Mouse (Mus musculus): Measurements from ENCODE around the gene Arid5b. TPM values are rescaled to one million over a fixed set of nuclear protein-coding genes. Genes with fewer than 3 reads are reported as not detected.
A peak's percentile ranks its signal among the peaks of the same experiment; 100 is the strongest.

Gene Arid5b
- total RNA-seq, 2 experiments from 2014 or later: 10.0 to 22.5 TPM

DNA sequence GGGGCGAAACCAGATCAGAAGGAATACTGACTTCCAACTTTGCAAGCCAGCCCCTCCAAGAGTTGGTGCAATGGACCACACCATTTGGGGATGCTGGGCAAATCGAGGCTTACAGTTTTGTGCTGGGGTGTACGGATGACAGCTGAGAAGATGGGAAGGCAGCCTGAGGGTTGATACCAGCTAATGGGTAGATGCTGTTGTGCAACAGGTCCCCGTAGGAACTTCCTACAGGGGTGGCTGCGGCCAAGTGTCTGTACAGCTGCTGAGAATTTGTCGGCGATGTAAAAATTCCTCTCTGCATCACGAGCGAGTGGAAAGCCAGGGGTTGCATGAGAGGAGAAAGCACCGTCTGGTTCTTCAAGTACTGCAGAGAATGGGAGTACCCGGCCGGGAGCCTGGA, 182.1 kb downstream of the Arid5b start:
- ATAC-seq (replicated peaks; ENCODE audit: poor library complexity): 0 out of 2 replicates have a peak, but pooled peaks have one; percentile 27

- ATAC-seq (replicated peaks; ENCODE audit: poor library complexity): no peak
These were observed 183.4 kb downstream of the Arid5b start for GRCm38 (mm10) chr10:68095136-68095535.

DNA sequence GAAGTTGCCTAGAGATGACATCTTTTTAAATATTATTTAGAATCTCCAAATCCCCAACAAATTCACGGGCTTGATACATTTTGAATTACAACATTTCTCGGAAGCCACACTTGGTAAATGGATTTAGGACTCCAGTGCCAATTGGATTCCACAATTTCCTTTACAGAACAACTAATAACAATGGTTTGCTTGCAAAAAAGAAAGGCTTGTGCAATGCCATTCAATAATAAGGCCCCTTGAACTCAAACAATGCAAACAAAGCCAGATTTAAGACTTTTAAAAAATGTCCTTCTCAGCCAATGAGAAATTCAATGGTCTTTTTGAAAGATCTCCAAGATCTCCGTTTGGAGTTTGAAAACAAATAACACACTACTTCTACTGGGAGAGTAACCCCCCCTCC, 185.0 kb downstream of the Arid5b start:
- ATAC-seq (replicated peaks; ENCODE audit: poor library complexity): no peak

GRCm38 (mm10) chr10:68091840-68092239, 186.7 kb downstream of the Arid5b start:
- ATAC-seq (replicated peaks; ENCODE audit: poor library complexity): peak; percentile 45

DNA sequence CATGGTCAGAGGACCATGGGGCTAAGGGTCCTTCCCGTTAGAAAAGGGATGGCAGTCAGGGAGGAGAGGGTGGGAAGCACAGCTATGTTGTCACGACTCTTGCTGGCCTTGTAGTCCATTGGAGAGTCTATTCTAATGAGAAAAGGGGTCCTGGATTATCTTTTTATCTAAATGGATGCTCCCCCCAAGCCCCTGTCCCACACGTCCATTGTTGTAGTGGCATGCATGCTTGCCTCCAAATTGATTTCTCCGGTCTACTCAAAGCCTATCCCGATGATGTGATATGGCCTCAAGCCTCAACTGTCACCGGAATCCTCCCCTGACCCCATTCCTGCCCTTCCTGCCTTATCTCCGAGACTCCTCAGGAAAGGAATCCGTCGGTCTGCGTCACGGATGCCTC, 187.5 kb downstream of the Arid5b start:
- no peak for ATAC-seq (replicated peaks; ENCODE audit: poor library complexity)

DNA sequence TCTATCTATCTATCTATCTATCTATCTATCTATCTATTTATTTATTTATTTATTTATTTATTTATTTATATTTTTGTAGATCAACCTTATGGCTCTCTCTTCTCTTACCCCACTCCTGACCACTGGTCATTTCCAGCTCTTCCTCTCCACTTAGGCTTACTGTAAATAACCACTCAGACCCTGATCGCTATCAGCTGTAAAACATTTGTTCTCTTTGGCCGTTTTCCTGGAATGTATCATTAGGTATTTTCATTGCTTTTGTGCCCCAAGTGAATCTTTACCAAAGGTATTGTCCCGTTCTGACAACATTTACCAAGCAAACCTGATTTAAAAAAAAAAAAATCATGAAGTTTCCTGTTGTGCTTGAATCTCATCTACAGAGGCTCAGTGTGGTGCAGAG, 188.0 kb downstream of the Arid5b start:
- ATAC-seq (replicated peaks; ENCODE audit: poor library complexity): no peak

- ATAC-seq (replicated peaks; ENCODE audit: poor library complexity): no peak
These were observed 188.4 kb downstream of the Arid5b start for GRCm38 (mm10) chr10:68090197-68090535.

DNA sequence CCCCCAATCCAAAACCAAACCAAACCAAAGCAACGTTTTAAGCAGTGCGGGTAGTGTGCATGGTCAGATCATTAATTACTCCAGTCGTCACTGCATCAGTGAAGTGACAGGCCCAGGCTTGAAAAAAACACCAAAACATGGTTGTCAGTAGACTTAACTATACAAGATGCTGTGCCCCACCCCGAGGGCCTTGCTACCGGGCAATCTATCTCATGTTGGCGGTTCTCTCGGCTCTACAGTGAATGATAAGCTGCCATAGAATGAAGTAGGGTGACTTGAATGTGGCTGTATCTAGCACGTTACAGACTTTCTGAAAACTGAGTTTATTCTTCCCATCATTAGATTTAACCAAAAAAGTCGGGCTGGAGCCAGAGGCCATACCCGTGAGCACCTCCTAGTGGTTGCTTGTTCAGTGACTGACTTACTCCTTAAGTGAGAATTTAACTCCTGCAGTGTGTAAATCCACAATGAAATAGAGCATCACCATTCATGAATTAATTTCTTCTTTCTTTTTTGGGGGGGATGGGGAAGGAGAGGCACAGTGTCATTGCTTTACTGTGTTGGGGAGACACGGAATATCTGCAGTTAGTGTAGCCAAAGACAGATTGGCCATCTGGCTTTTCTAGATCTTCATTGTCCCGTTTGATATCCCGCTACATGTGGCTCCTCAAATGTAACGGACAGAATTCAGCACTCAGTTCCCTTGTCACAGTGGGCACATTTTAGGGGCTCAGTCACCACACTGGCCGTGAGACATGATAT, 188.9 kb downstream of the Arid5b start:
- peak; percentile 76 for ATAC-seq (replicated peaks; ENCODE audit: poor library complexity)

GRCm38 (mm10) chr10:68087722-68088121, 190.8 kb downstream of the Arid5b start:
- no peak for ATAC-seq (replicated peaks; ENCODE audit: poor library complexity)

DNA sequence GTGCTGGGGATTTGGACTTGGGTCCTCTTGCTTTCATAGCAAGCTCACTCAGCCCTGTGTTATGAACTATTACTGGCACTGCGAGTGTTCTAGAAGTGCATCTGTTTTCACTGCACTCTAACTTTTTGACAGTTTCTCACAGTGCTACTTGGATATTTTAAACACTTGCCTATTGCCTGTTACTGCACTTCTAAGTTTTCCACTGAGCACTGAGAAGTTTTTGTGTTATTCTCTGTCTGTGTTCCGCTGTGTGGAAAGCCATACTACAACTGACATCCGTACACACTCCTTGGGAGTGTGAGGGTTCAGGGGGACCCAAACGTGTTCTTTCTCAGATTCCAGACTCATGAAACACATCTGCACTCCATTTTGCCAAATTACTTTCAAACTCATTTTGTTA, 191.6 kb downstream of the Arid5b start:
- ATAC-seq (replicated peaks; ENCODE audit: poor library complexity): no peak

DNA sequence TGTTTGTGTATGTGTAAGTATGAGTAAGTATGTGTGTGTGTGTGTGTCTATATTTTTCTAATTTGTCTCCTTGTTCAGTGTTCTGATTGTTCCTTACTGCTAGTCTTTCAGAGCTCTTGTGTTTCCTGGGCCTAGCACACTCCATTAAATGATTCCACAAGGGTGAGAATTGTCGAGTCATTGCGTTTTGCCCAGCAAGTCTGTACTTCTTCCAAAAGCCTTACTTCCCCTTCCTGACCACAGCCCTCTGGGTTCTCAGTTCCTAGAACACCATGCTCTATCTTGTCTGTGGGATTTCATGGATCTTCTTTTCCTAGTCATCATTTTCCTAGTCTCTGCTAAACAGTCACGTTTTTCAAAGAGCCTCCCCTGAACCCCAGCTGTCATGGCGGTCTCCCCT, 193.0 kb downstream of the Arid5b start:
- ATAC-seq (replicated peaks; ENCODE audit: poor library complexity): peak; percentile 90

DNA sequence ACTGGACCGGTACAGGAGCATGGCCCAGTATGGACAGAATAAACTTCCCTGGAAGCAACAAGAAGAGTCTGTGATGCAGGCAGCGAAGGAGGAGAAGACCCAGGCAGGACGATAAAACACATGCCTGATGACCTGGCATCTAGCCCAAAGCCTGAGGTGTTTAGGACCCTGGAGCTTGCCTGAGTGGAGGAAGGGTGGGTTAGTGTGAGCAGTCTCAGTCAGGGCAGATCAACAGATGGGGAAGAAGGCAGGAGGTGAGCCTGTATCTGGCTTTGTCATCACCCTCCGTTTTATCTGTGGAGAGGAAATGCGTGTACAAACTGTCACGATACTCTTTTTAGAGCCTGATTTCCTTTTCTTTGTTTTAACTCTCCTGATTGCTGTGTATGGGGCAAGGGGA, 196.8 kb downstream of the Arid5b start:
- peak; percentile 62 for ATAC-seq (replicated peaks; ENCODE audit: poor library complexity)

- no peak; the same call in 1 of the 2 replicates for ATAC-seq (replicated peaks; ENCODE audit: poor library complexity)
These were observed 198.4 kb downstream of the Arid5b start for GRCm38 (mm10) chr10:68079910-68080670.

GRCm38 (mm10) chr10:68078708-68079107, 199.8 kb downstream of the Arid5b start:
- ATAC-seq (replicated peaks; ENCODE audit: poor library complexity): no peak

DNA sequence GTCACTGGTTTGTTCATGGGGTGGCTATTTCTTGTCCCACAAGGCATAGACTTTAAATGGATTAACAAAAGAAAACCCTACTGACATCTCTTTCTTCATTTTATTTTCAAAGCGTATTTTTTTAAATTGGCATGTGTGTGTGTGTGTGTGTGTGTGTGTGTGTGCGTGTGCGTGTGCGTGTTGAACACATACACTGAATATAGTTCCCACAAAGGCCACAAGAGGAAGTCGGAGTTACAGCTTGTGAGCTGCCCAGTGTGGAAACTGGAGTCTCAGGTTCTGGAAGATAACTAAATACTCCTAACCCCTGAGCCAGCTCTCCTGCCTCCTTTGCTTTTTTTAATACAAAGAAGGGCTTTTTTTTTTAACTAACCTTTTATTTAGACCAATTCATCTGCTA, 203.4 kb downstream of the Arid5b start:
- ATAC-seq (replicated peaks; ENCODE audit: poor library complexity): peak; percentile 88

GRCm38 (mm10) chr10:68074291-68074690, 204.2 kb downstream of the Arid5b start:
- ATAC-seq (replicated peaks; ENCODE audit: poor library complexity): no peak

- ATAC-seq (replicated peaks; ENCODE audit: poor library complexity): no peak
These were observed 205.9 kb downstream of the Arid5b start for GRCm38 (mm10) chr10:68072626-68073025.

GRCm38 (mm10) chr10:68071041-68071440, 207.5 kb downstream of the Arid5b start:
- ATAC-seq (replicated peaks; ENCODE audit: poor library complexity): peak; percentile 41

DNA sequence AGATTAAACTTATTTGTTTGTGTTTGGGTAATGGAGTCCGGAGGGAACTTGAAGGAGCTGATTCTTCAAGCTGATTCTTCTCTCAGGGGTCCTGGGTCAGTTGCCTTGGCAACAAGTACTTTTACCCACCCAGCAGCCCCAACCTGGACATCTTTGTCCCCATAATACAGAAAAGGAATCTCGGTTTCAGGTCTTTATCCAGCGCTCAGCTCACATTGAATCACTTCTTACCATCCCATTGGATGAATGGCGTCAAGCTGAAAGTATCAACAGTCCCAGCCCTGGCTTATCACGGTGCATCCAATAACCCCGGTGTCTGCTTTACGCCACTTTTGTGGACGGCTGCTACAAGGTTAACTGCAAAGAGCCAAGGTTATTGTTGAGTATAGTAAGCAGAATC, 210.1 kb downstream of the Arid5b start:
- no peak for ATAC-seq (replicated peaks; ENCODE audit: poor library complexity)

GRCm38 (mm10) chr10:68067961-68068360, 210.6 kb downstream of the Arid5b start:
- no peak for ATAC-seq (replicated peaks; ENCODE audit: poor library complexity)

- no peak for ATAC-seq (replicated peaks; ENCODE audit: poor library complexity)
These were observed 212.4 kb downstream of the Arid5b start for GRCm38 (mm10) chr10:68066173-68066572.

- no peak for ATAC-seq (replicated peaks; ENCODE audit: poor library complexity)
These were observed 214.0 kb downstream of the Arid5b start for GRCm38 (mm10) chr10:68064571-68064970.
